Comparison of ENCODE assay signal across 13 mouse cellular contexts in the genomic region with DNA sequence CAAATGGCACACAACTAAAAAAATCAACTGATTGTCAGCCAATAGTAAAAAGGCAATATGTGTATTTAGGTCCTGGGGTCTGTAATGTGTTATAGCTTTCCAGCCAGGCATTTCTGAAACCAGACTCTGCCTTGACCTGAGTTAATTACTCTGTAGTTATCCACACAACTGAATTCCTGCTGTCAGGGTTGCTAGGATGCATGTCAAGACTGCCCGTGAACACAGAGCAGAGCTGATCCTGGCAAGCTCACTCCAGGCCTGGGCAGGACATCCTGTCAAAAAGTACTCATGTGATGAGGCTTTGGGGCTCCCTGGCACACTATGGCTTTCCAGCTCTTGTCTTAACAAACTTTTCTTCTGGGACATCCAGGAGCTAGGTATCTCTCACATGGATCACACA.
A peak's percentile ranks its signal among the peaks of the same experiment; 100 is the strongest.
DNase-seq lines count a peak whose midpoint lies in the region; ATAC-seq lines count a peak whose summit lies in the region.
"Had no signal": no experiment of that assay in that cellular context is flagged by ENCODE, and none has a peak within 500 bp of the region (broad histone marks: within the 10 kb centered on the region; RNA-seq: fewer than 3 reads in every experiment).

No protein-coding gene starts in this region.

- no peaks in the 10 kb centered on the region for H3K4me1 ChIP-seq in heart, embryonic 12.5 days (replicated peaks)
- H3K4me1 ChIP-seq in hindbrain, embryonic 10.5 days (replicated peaks): peaks cover 12% of the 10 kb centered on the region
- 0 out of 2 replicates have a peak, but pooled peaks cover 4% of the 10 kb centered on the region for H3K4me1 ChIP-seq in midbrain, embryonic 12.5 days
- H3K4me1 ChIP-seq: liver, embryonic 13.5 days had no signal

- H3K27me3 ChIP-seq in heart, embryonic 12.5 days (replicated peaks): no peaks in the 10 kb centered on the region
- no peaks in the 10 kb centered on the region for H3K27me3 ChIP-seq in hindbrain, embryonic 10.5 days (ENCODE audit: insufficient read depth, poor library complexity, severe bottlenecking)
- no peaks in the 10 kb centered on the region for H3K27me3 ChIP-seq in midbrain, embryonic 12.5 days
- H3K27me3 ChIP-seq: liver, embryonic 13.5 days had no signal

- intact Hi-C loops in gastrocnemius, postnatal 14 days (cut with DNase I; ENCODE audit: low total_unique reads): no loop called here

- no peak overlapping the region for H3K27ac ChIP-seq in heart, embryonic 12.5 days (ENCODE audit: poor library complexity, severe bottlenecking)
- peak overlapping the region; percentile 53; the same call in 1 of the 2 replicates for H3K27ac ChIP-seq in hindbrain, embryonic 10.5 days
- no peak overlapping the region for H3K27ac ChIP-seq in midbrain, embryonic 12.5 days (replicated peaks)
- H3K27ac ChIP-seq: liver, embryonic 13.5 days had no signal

- H3K4me3 ChIP-seq in heart, embryonic 12.5 days: no peak overlapping the region
- H3K4me3 ChIP-seq in hindbrain, embryonic 10.5 days: no peak overlapping the region
- no peak overlapping the region for H3K4me3 ChIP-seq in midbrain, embryonic 12.5 days
- H3K4me3 ChIP-seq: liver, embryonic 13.5 days had no signal

- no peak overlapping the region for H3K9ac ChIP-seq in heart, embryonic 12.5 days
- H3K9ac ChIP-seq in midbrain, embryonic 12.5 days (replicated peaks): no peak overlapping the region
- H3K9ac ChIP-seq: liver, embryonic 13.5 days had no signal

- no peaks in the 10 kb centered on the region for H3K36me3 ChIP-seq in heart, embryonic 12.5 days
- H3K36me3 ChIP-seq in hindbrain, embryonic 10.5 days: no peaks in the 10 kb centered on the region
- no peaks in the 10 kb centered on the region for H3K36me3 ChIP-seq in midbrain, embryonic 12.5 days
- H3K36me3 ChIP-seq: liver, embryonic 13.5 days had no signal

- no peaks in the 10 kb centered on the region for H3K9me3 ChIP-seq in heart, embryonic 12.5 days (replicated peaks)
- no peaks in the 10 kb centered on the region for H3K9me3 ChIP-seq in hindbrain, embryonic 10.5 days
- H3K9me3 ChIP-seq in midbrain, embryonic 12.5 days: no peaks in the 10 kb centered on the region
- H3K9me3 ChIP-seq: liver, embryonic 13.5 days had no signal

- ATAC-seq in heart, embryonic 12.5 days (ENCODE audit: insufficient number of reproducible peaks, low FRiP score): no peak
- ATAC-seq in midbrain, embryonic 12.5 days (ENCODE audit: low FRiP score, low read depth): peak; percentile 77
- ATAC-seq in erythroblast, adult 5-6 weeks (replicated peaks; ENCODE audit: low FRiP score, poor library complexity, severe bottlenecking): no peak

- 21% methylated on average over 1 of the region's 1 CpGs for WGBS in heart, embryonic 12.5 days
- WGBS in hindbrain, embryonic 10.5 days: 4% methylated on average over 1 of the region's 1 CpGs
- WGBS in midbrain, embryonic 12.5 days: 8% methylated on average over 1 of the region's 1 CpGs

- no peak overlapping the region for H3K4me2 ChIP-seq in heart, embryonic 12.5 days
- H3K4me2 ChIP-seq in midbrain, embryonic 12.5 days (replicated peaks): no peak overlapping the region
- H3K4me2 ChIP-seq: liver, embryonic 13.5 days had no signal

- peak; percentile 1 for DNase-seq in heart, adult 8-10 months (ENCODE audit: low spot score)
- peak; percentile 3 for DNase-seq in embryo, embryonic 11.5 days (ENCODE audit: low read depth, low spot score)
- DNase-seq in hindbrain, embryonic 10.5 days (ENCODE audit: low spot score): peak; percentile 45
- DNase-seq in gastrocnemius, postnatal 14 days: no peak
- DNase-seq in gastrocnemius, postnatal 25 days: no peak
- DNase-seq: cerebellum, adult 9-11 months; layer of hippocampus, postnatal 36 days; liver, embryonic 13.5 days; lung, postnatal 36 days; right cerebral cortex, postnatal 25 days had no signal

Comparison
In these comparisons a context has a peak if more than half of its experiments do, and no peak if none do; other contexts are left out.
1. DNase-seq: peak in heart, adult 8-10 months (single experiment), embryo, embryonic 11.5 days (single experiment) and hindbrain, embryonic 10.5 days (single experiment); none in gastrocnemius, postnatal 14 days (single experiment) and gastrocnemius, postnatal 25 days (single experiment).